8 mouse cellular contexts compared by ENCODE assay signal in genomic region chr5:131733324-131733660, GRCm38 (mm10).
A peak's percentile ranks its signal among the peaks of the same experiment; 100 is the strongest.
DNase-seq lines count a peak whose midpoint lies in the region; ATAC-seq and TF ChIP-seq lines count a peak whose summit lies in the region.

No protein-coding gene starts in this region.

- peak; percentile 24 for DNase-seq in gastrocnemius, postnatal 14 days
- no peak for DNase-seq in gastrocnemius, postnatal 36 days
- peak; percentile 53 for DNase-seq in adrenal gland, adult 8-10 months
- peak; percentile 63 for DNase-seq in kidney, adult 18-20 months
- peak; percentile 58 for DNase-seq in liver, postnatal 0 days
- no peak for DNase-seq in lung, postnatal 25 days (ENCODE audit: low spot score)
- DNase-seq in lung, postnatal 0 days (ENCODE audit: low spot score), result no peak

- WGBS in liver, postnatal 0 days (ENCODE audit: insufficient replicate concordance), result 12% methylated on average over 5 of the region's 5 CpGs
- 16% methylated on average over 5 of the region's 5 CpGs for WGBS in lung, postnatal 0 days

- intact Hi-C loops in gastrocnemius, postnatal 14 days (cut with DNase I; ENCODE audit: low total_unique reads), result no loop called here
- intact Hi-C loops in gastrocnemius, postnatal 36 days (cut with DNase I), result no loop called here

- ATAC-seq in liver, postnatal 0 days, result peak; percentile 94
- no peak for ATAC-seq in erythroblast, adult 5-6 weeks (replicated peaks; ENCODE audit: low FRiP score, poor library complexity, severe bottlenecking)
- ATAC-seq in lung, postnatal 0 days, result no peak

- H3K4me2 ChIP-seq in liver, postnatal 0 days (ENCODE audit: low read depth, low read length), result no peak overlapping the region
- H3K4me2 ChIP-seq in lung, postnatal 0 days (replicated peaks; ENCODE audit: low read depth, low read length), result no peak overlapping the region

- TF ChIP-seq EP300 in liver, postnatal 0 days (IDR thresholded peaks at IDR 0.05; ENCODE audit: low read depth), result peak; percentile 24; the same call in 1 of the 2 replicates
- TF ChIP-seq EP300 in lung, postnatal 0 days (IDR thresholded peaks at IDR 0.05), result no peak

- no peak overlapping the region for H3K4me3 ChIP-seq in liver, postnatal 0 days (ENCODE audit: low read depth, low read length)
- no peak overlapping the region for H3K4me3 ChIP-seq in lung, postnatal 0 days (ENCODE audit: low read depth, low read length)

- no peak overlapping the region for H3K9ac ChIP-seq in liver, postnatal 0 days (replicated peaks)
- H3K9ac ChIP-seq in lung, postnatal 0 days (replicated peaks; ENCODE audit: low read depth), result no peak overlapping the region

- TF ChIP-seq CTCF in liver, postnatal 0 days (IDR thresholded peaks at IDR 0.05; ENCODE audit: low read depth), result no peak
- TF ChIP-seq CTCF in lung, postnatal 0 days (IDR thresholded peaks at IDR 0.05), result no peak

- H3K36me3 ChIP-seq in liver, postnatal 0 days (replicated peaks; ENCODE audit: insufficient read depth, low read length), result no peaks in the 10 kb centered on the region
- no peaks in the 10 kb centered on the region for H3K36me3 ChIP-seq in lung, postnatal 0 days (ENCODE audit: insufficient read depth, low read length)

- H3K9me3 ChIP-seq in liver, postnatal 0 days (ENCODE audit: low read length), result no peaks in the 10 kb centered on the region
- H3K9me3 ChIP-seq in lung, postnatal 0 days (ENCODE audit: low read length), result no peaks in the 10 kb centered on the region

- no peaks in the 10 kb centered on the region for H3K27me3 ChIP-seq in liver, postnatal 0 days (ENCODE audit: insufficient read depth, low read length)
- no peaks in the 10 kb centered on the region for H3K27me3 ChIP-seq in lung, postnatal 0 days (replicated peaks; ENCODE audit: insufficient read depth, low read length)

- no peak overlapping the region for H3K27ac ChIP-seq in liver, postnatal 0 days (ENCODE audit: low read depth)
- H3K27ac ChIP-seq in lung, postnatal 0 days (ENCODE audit: low read length), result no peak overlapping the region

- H3K4me1 ChIP-seq in liver, postnatal 0 days (ENCODE audit: insufficient read depth), result peaks cover 9% of the 10 kb centered on the region; the same call in 1 of the 2 replicates
- no peaks in the 10 kb centered on the region for H3K4me1 ChIP-seq in lung, postnatal 0 days (ENCODE audit: insufficient read depth, low read depth, low read length)

Comparison
In these comparisons a context has a peak if more than half of its experiments do, and no peak if none do; other contexts are left out.
1. DNase-seq: peak in gastrocnemius, postnatal 14 days (single experiment), adrenal gland, adult 8-10 months (single experiment), kidney, adult 18-20 months (single experiment) and liver, postnatal 0 days (single experiment); none in gastrocnemius, postnatal 36 days (0 of 2), lung, postnatal 25 days (single experiment) and lung, postnatal 0 days (single experiment).